Mouse (Mus musculus): ENCODE results near the gene AB124611.
"Not testable (repeated sequence)": the region's sequence is repeated elsewhere in the genome, so short reads cannot be mapped to it uniquely, and the experiment has no call there.

The AB124611 gene

GRCm38 (mm10) chr9:21518690-21519089 lies 7.3 kb upstream of the AB124611 start:
- DNase-seq (ENCODE audit: extremely low read depth, insufficient read length, low spot score) = not testable (repeated sequence)

GRCm38 (mm10) chr9:21525142-21525936 lies 637 bp upstream of the AB124611 start:
- no peak for DNase-seq (ENCODE audit: extremely low read depth, insufficient read length, low spot score)

- DNase-seq (ENCODE audit: extremely low read depth, insufficient read length, low spot score) = no peak
Observed at GRCm38 (mm10) chr9:21526634-21526944, 613 bp downstream of the AB124611 start.

- no peak for DNase-seq (ENCODE audit: extremely low read depth, insufficient read length, low spot score)
Observed at GRCm38 (mm10) chr9:21527100-21527801, 1.3 kb downstream of the AB124611 start.

GRCm38 (mm10) chr9:21527917-21528324 lies 1.9 kb downstream of the AB124611 start:
- DNase-seq (ENCODE audit: extremely low read depth, insufficient read length, low spot score) = no peak

GRCm38 (mm10) chr9:21536501-21536900 lies 10.5 kb downstream of the AB124611 start:
- no peak for DNase-seq (ENCODE audit: extremely low read depth, insufficient read length, low spot score)

- no peak for DNase-seq (ENCODE audit: extremely low read depth, insufficient read length, low spot score)
Observed at GRCm38 (mm10) chr9:21537009-21537408, 11.0 kb downstream of the AB124611 start.

GRCm38 (mm10) chr9:21539981-21540753 lies 14.2 kb downstream of the AB124611 start:
- no peak for DNase-seq (ENCODE audit: extremely low read depth, insufficient read length, low spot score)

GRCm38 (mm10) chr9:21542001-21542400 lies 16.0 kb downstream of the AB124611 start:
- DNase-seq (ENCODE audit: extremely low read depth, insufficient read length, low spot score) = not testable (repeated sequence)

GRCm38 (mm10) chr9:21545351-21545915 lies 19.5 kb downstream of the AB124611 start:
- DNase-seq (ENCODE audit: extremely low read depth, insufficient read length, low spot score) = no peak

- peak; percentile 98 for DNase-seq (ENCODE audit: extremely low read depth, insufficient read length, low spot score)
Observed at GRCm38 (mm10) chr9:21545916-21546788, 20.2 kb downstream of the AB124611 start.

GRCm38 (mm10) chr9:21546789-21547074 lies 20.8 kb downstream of the AB124611 start, which contains the start of gene Carm1:
Gene Carm1 (plus strand): TSS chr9:21546894.
- no peak for DNase-seq (ENCODE audit: extremely low read depth, insufficient read length, low spot score)

- peak; percentile 71 for DNase-seq (ENCODE audit: extremely low read depth, insufficient read length, low spot score)
Observed at GRCm38 (mm10) chr9:21547075-21547941, 21.3 kb downstream of the AB124611 start.

- DNase-seq (ENCODE audit: extremely low read depth, insufficient read length, low spot score) = no peak
Observed at GRCm38 (mm10) chr9:21551049-21551448, 25.1 kb downstream of the AB124611 start.

- no peak for DNase-seq (ENCODE audit: extremely low read depth, insufficient read length, low spot score)
Observed at GRCm38 (mm10) chr9:21553607-21554273, 27.8 kb downstream of the AB124611 start.

- DNase-seq (ENCODE audit: extremely low read depth, insufficient read length, low spot score) = no peak
Observed at GRCm38 (mm10) chr9:21555198-21555742, 29.3 kb downstream of the AB124611 start.

GRCm38 (mm10) chr9:21556996-21557395 lies 31.0 kb downstream of the AB124611 start:
- DNase-seq (ENCODE audit: extremely low read depth, insufficient read length, low spot score) = no peak

GRCm38 (mm10) chr9:21557556-21557955 lies 31.6 kb downstream of the AB124611 start:
- DNase-seq (ENCODE audit: extremely low read depth, insufficient read length, low spot score) = no peak

Measured in 3134 (cell line).